Mouse (Mus musculus) left cerebral cortex, postnatal 36 days (tissue): ENCODE results near the gene Syt14. TPM values are rescaled to one million over a fixed set of nuclear protein-coding genes. Genes with fewer than 3 reads are reported as not detected.

Experiments used
- DNase-seq, 2 experiments: peaks; one replicate each; pipeline ENCODE4 v3.0.0; 2021 to 2022; ENCODE audit warnings: low spot score in 2 of 2, mixed read lengths in 1 of 2
- intact Hi-C: fragments of 180-260 bp; cut with DNase I; formaldehyde crosslinking; loops from one replicate; pipeline ENCODE4 v1.15.1; 2025
- total RNA-seq, 2 experiments: library from RNA; stranded (reverse); gene quantifications; 2 replicates each; pipeline ENCODE4 v1.2.3; 2021

Gene Syt14
- total RNA-seq, 2 experiments from 2014 or later, result 20.9 to 28.3 TPM

DNA sequence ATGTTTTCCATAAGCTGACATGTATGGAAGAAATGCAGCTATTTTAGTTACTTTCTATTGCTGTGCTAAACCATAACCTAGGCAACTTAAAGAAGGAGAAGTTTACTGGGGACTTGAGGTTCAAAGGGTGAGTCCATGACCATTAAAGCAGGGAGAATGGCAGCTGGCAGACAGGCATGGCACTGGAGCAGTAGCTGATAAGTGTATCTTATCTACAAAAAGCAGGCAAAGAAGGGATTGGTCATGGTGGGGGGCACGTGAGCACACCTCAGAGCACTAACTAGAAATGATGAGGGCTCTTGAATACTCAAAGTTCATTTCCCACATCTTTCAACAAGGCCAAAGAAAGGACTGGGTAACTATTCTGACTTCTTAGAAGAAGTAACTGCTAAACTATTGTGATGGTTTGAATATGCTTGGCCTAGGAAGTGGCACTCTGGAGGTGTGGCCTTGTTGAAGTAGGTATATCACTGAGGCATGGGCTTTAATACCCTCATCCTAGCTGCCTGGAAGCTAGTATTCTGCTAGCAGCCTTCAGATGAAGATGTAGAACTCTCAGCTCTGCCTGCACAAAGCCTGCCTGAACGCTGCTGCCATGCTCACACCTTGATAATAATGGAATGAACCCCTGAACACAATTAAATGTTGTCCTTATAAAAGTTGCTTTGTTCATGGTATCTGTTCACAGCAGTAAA is 41.2 kb downstream of the Syt14 start:
- intact Hi-C loops, result no loop called here
- no peak for DNase-seq

- no peak for DNase-seq
Observed at GRCm38 (mm10) chr1:192993491-192993890, 42.1 kb downstream of the Syt14 start.

DNA sequence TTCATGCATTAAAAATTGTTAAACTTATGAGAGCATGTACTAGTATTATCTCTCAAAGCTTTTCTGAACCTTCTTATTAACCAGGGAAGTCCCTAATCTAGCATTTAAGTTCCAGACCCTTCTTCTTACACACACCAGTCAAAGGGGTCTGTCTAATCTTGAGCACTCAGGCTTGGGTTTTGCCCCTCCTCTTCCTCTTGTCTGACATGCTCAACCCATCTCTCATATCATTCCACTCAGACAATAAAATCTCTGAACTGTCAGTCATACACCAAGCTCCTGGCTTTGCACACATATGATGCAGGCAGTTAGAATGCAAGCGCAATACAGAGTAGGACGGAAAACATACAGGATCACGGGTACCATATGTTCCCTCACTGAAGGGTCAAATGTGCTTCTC is 48.4 kb downstream of the Syt14 start:
- intact Hi-C loops, result no loop called here
- no peak for DNase-seq

More at GRCm38 (mm10) chr1:192993491-192993890, 42.1 kb downstream of the Syt14 start:
- intact Hi-C loops, result no loop called here

- intact Hi-C loops, result no loop called here
- DNase-seq, result no peak
Observed at GRCm38 (mm10) chr1:192986481-192986880, 49.1 kb downstream of the Syt14 start.

DNA sequence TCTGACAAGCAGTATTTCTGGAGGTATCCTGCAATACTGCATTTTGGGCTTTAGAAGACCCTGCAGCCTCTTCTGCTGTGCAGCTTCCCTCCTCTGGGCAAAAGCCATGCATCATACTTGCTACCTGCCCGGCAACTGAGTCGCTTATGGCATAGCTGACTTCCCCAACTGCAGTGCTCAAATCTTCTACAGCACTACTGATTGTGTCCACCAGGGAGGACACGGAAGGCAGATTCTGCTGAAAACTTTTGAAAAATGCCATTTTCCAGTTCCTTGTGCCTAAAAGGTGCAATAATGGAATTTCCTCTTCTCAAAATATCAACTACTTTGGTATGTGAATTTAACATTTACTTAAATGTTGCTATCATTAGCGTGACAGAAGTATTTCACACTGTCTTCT is 51.2 kb downstream of the Syt14 start:
- DNase-seq, result no peak
- intact Hi-C loops, result no loop called here

GRCm38 (mm10) chr1:192981658-192982057 is 53.9 kb downstream of the Syt14 start:
- no peak for DNase-seq
- intact Hi-C loops, result no loop called here

DNA sequence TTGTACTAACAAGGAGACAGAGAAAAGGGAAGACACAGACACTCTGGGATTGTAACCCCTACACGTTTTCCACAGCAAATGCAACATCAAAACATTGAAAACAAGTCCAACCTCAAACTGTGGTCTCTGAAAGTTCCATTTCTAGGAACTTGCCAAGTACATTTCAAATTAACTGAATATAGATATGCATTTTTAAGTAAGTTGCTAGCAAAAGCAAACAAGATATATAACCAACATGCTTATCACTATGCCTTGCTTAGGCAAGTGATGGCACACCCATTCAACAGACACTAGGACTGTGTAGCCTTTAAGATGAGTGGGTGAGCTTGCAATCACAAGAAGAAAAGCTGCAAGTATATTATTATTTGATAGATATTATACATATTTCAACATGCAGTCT is 54.5 kb downstream of the Syt14 start:
- intact Hi-C loops, result no loop called here
- DNase-seq, result no peak

GRCm38 (mm10) chr1:192962323-192962722 is 73.3 kb downstream of the Syt14 start:
- DNase-seq, result no peak
- intact Hi-C loops, result no loop called here

DNA sequence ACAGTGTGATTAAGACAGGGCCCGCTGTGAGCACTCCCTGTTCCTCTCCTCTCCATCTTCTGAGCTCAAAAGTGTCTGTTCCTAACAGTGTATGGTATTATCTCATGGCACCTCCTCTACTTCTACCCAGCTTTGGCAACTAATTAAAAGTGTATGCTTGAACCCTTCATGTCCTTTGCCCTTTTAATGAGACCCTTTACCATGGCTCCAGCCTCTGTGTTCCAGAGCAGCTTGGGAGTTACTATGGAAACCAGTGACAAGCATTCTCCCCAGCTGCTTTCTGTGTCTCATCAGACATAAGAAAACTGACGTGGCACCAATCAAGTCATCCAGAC is 87.8 kb downstream of the Syt14 start:
- intact Hi-C loops, result no loop called here
- DNase-seq, result no peak

DNA sequence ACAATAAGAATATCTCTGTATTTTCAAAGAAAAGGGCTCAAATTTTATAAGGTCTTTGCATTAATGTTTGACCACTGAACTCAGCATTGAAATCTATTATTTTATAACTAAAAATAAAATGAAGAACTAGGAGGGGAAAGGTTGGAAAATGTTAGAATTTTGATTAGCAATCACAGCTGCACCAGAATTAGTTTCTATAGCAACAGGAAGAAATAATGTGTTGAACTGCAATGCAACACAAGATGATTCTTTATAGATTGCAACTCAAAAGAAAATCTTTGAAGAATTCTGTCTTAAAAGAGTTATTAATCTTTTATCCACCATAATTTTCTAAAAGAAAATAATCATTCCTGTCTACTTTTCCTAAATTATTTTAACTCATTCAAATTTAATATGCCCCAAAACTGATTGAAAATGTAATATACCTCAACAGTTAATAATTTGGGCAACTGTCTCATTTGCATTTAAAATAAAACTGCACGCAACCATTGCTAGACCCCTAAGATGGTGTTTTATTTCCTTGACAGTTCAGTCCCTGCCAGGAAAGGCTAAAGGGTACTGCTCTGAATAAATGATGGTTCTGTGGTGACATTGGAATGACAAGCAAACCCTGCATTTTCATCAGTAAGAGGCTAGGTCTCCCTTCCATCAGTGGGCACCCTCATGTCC is 88.3 kb downstream of the Syt14 start:
- DNase-seq, result no peak
- intact Hi-C loops, result no loop called here

DNA sequence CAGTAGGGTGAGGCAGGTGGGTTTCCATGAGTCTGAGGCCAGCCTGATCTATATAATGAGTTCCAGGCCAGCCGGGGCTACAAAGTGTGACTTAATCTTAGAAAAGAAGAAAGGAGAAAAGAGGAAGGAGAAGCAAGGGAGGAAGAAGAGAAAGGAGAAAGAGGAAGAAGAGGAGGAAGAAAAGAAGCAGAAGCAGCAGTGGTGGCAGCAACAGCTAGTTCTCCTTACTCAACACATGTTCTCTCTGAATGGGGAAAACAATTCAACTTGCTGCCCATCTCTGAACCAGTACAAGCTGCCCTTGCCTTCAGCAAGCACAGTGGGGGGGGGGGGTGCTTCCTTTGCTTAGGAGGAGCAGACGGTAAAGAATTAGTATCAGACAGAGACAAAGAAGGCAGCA is 96.5 kb downstream of the Syt14 start:
- DNase-seq, result no peak
- intact Hi-C loops, result no loop called here

DNA sequence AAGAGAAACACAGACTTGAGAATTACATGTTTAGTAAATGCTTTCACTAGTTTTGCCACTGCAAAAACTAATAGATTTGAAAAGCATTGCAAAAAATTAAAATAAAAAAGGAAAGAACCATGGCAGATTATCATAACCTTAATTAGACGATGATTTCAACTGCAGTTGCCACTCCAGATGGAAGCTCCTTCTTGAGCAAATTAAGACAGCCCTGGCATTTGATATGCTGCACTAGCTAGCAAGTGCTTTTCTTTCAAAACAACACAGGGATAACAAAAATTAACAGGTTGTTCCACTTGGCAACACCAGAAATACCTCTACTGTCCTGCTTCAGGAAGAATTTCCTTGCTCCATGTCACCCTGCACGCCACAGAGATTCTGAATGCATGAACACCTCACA is 97.6 kb downstream of the Syt14 start:
- intact Hi-C loops, result no loop called here
- DNase-seq, result no peak

DNA sequence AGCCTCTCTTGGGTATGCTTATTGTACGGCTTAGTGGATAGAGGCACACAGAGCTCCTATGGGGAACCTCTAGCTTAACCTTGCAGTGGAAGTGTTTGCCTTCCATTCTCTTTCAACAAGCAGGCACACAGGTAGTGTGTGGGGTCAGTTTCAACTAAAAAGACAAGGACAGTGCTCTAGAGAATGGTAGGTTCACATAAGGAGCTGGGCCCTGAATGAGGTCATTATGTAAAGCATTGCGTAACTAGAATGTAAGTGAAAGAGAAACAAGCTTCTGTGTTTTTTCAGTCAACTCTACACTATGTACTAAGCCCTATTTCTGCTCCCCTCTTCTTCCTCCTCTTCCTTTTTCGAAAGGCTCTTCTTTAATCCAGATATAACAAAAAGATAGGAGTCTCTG is 103.8 kb downstream of the Syt14 start:
- DNase-seq, result no peak
- intact Hi-C loops, result no loop called here

DNA sequence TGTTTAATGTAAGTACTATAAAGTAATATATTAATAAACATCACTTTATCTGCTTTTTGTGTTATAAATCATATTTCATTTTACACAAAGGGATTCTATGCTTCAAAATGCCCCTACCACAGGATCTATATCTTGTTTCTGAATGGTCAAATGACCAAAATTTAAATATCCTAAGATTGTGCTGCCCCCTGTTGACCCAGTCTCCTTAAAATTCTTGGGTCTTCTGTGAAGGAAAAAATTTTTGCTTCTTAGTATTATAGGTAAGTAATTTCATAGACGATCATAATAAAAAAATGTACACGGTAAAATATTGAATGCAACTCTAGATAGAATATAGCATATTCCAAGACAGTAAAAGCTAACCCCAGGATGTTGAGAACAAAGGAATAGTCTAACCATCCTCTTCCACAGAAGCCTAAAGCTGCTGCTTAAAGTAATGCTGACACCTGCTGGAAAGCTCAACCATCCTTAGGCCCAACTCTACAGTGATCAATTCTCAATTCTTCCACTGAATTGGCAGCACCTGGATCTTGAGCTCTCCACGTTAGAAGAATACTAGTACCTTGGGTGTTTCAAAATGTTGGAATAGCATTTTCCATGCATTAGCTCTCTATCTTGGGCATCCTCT is 123.4 kb downstream of the Syt14 start:
- no peak for DNase-seq
- intact Hi-C loops, result loop anchor here (5.0 kb wide), 2 partner anchors 130 to 185 kb away; no protein-coding TSS in a partner anchor

DNA sequence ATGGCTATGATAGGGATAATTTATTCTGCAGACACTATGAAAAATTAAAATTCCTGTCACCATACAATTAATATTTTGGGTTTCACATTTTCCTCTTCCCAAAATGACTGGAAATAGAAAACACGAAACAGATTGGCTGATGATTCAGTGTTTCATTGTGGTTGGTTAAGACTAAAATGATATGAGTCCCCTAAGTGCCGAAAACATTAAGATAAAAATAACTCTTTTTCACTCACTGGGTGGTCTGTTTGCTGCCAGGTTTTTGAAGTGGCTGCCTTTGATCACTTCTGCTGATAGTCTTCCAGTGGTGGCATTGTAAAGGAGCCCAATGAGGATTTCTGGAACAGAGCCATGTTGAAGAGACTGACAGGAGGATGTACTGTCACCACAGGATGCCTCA is 134.1 kb downstream of the Syt14 start:
- no peak for DNase-seq
- intact Hi-C loops, result no loop called here

DNA sequence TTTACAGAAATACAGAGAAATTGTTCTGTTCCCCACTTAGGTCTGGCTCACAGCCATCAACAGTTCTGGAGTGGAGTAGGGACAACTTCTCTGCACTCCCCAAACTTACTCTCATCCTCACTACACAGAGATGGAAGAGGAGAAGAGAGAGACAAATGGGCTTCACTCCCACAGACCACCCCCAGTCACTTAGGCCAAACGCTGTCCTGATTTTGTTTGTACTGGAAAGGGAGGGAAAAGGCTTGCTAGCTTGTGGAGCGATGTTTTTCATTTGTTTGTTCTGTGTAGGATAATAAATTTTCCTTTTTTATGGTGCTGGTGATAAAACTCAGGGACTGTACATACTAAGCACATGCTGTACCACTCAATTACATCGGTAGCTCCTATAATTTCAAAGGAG is 134.7 kb downstream of the Syt14 start:
- DNase-seq, result no peak
- intact Hi-C loops, result no loop called here

DNA sequence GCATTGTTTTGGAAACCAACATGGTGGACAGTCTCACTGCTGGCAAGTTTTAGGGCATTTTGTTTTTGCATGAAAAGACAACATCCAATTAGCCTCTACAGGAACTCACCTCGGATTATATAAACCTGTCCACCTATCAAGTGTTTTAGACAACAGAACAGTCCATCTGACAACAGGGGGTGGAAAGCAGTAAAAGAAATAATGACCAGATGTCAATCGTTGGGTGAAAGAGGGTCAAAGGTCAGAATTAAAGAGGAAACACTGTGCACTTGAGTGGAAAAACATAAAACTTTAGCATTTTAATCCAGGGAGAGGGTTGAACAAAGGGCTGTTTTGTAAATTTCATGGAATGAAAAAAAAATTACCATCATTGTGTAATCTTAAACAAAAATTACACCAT is 136.8 kb downstream of the Syt14 start:
- DNase-seq, result no peak
- intact Hi-C loops, result no loop called here

GRCm38 (mm10) chr1:192897218-192897617 is 138.4 kb downstream of the Syt14 start:
- intact Hi-C loops, result no loop called here
- no peak for DNase-seq

GRCm38 (mm10) chr1:192896076-192896475 is 139.5 kb downstream of the Syt14 start:
- DNase-seq, result no peak
- intact Hi-C loops, result no loop called here

GRCm38 (mm10) chr1:192890716-192891115 is 144.9 kb downstream of the Syt14 start:
- no peak for DNase-seq
- intact Hi-C loops, result no loop called here

- intact Hi-C loops, result no loop called here
- no peak for DNase-seq
Observed at GRCm38 (mm10) chr1:192882617-192883295, 152.8 kb downstream of the Syt14 start.
